Mouse (Mus musculus) thymus, adult 2 months (tissue): ENCODE measurements at regions not wholly inside any gene's neighbourhood (a gene's known extent, or its start where the extent isn't known, plus 50 kb on each side); places are given as distances from the start of the nearest gene placed in this dataset.

Experiments used
- DNase-seq: peaks from one replicate; pipeline ENCODE4 v3.0.0; 2021
- H3K27ac ChIP-seq: fragments of 200-500 bp; 2 replicates; pipeline ENCODE4 v1.5.1; 2012; ENCODE audit warnings: low read length, control low read depth; ENCODE audit not compliant: control insufficient read depth, insufficient read depth
- H3K27me3 ChIP-seq: fragments of 200-500 bp; 2 replicates; pipeline ENCODE4 v1.6.1; 2012; ENCODE audit warnings: mild to moderate bottlenecking, low read length, moderate library complexity, mixed read lengths; ENCODE audit not compliant: control insufficient read depth, insufficient read depth
- H3K36me3 ChIP-seq: fragments of 200-500 bp; 2 replicates; pipeline ENCODE4 v1.6.1; 2012; ENCODE audit warnings: mild to moderate bottlenecking, low read length, moderate library complexity; ENCODE audit not compliant: control insufficient read depth, insufficient read depth
- H3K4me1 ChIP-seq: fragments of 200-500 bp; replicated peaks from 2 replicates; pipeline ENCODE4 v1.6.1; 2012; ENCODE audit warnings: low read length; ENCODE audit not compliant: control insufficient read depth, insufficient read depth
- H3K4me3 ChIP-seq: fragments of 200-500 bp; 2 replicates; pipeline ENCODE4 v1.5.1; 2012; ENCODE audit warnings: mild to moderate bottlenecking, low read length, control low read depth, moderate library complexity; ENCODE audit not compliant: control insufficient read depth, insufficient read depth
- CTCF ChIP-seq: fragments of 200-500 bp; IDR thresholded peaks from 2 replicates; pipeline ENCODE4 v1.5.1; 2012; ENCODE audit warnings: mild to moderate bottlenecking, control low read depth, low read length, moderate library complexity, borderline replicate concordance; ENCODE audit not compliant: control insufficient read depth, poor library complexity, insufficient read depth; ENCODE audit errors: extremely low read depth
- POLR2A ChIP-seq: fragments of 200-500 bp; IDR thresholded peaks from 2 replicates; pipeline ENCODE4 v1.6.1; 2012; ENCODE audit warnings: mild to moderate bottlenecking, low read length, control low read depth, moderate library complexity; ENCODE audit not compliant: control insufficient read depth, poor library complexity, insufficient read depth; ENCODE audit errors: extremely low read depth
- WGBS: fragments of 180-500 bp; shearing (Covaris S2); methylation state at CpG from one replicate; pipeline ENCODE4 v1.1.7; 2018; 5-methylcytosine and 5-hydroxymethylcytosine counted together

DNA sequence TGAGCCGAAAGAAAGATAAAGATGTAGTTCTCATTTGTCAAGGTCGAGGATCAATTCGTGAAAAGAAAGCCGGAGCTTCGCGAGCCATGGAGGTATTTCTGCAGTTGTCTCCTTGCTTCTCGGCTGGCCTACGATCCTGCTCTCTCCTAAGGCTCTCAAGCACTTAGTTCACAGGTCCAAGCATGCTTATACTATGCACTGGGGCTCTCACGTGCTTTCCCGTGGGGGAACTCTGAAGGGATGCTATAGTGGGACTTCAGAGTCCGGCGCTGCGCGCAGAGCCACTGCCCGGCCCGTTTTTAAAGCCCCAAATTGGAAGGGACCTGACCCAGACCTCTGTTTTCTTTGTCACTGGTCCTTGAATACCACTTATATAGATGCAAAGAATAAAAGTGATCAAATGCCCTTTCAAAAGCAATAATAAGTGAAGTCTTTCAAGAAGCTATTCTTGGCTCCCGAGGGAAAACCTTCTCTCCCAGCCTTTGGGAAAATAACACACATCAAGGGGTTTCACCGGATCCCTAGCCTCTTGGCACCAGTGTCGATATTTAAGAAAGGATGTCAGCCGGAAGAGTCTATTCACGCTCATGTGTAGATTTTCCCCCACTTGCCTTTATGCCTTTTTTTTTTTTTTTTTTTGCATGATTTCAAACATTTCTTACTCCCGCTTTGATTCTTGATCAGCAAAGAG is 348.3 kb upstream of the Kazn start:
- Histone ChIP-seq H3K27me3 (no peaks in the 10 kb centered on the region), H3K36me3 (no peaks in the 10 kb centered on the region), H3K4me3 (no peak overlapping the region), H3K4me1 (no peaks in the 10 kb centered on the region), H3K27ac (no peak overlapping the region)
- WGBS, result 85% methylated on average over 22 of the region's 22 CpGs
- no peak for DNase-seq
- TF ChIP-seq POLR2A (no peak), CTCF (no peak)

DNA sequence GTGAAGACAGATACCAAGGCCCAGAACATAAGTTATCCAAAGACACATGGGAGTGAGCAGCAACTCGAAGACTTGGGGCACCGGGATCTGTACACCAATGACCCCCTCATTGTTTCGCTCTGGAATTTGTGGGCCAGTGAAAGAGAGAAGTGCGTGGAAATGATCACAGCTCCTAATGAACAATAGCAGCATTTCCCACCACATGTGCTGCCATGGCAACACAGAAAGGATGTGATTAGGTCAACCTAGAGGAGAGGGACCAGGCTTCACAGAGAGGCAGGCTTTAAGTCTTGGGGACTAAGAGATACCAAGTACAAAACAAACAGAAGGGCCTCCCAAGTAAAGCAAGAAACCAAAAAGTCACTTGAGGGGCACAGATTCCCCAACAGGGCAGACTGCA is 339.3 kb upstream of the Kazn start:
- Histone ChIP-seq H3K4me3 (no peak overlapping the region), H3K4me1 (no peaks in the 10 kb centered on the region), H3K36me3 (no peaks in the 10 kb centered on the region), H3K27ac (no peak overlapping the region), H3K27me3 (no peaks in the 10 kb centered on the region)
- WGBS, result 76% methylated on average over 4 of the region's 4 CpGs
- TF ChIP-seq CTCF (no peak), POLR2A (no peak)
- DNase-seq, result no peak

DNA sequence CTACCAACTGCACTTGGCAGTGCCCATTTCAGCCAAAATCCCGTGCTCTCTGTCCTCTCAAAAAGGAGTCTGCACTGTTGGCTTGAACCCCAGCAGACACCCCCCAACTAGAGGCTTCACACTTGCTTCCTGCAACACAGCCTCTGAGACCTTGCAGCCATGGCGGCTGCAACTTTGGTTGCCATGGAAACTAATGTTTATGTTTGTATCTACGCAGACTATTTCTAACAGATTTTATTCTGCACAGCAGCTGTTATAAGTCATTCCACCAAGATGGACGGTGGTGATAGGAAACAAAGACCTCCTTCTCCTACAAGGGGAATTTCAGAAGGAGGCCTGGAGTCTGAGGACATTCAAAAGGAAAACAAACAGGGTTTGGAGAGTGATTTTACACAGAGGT is 338.3 kb upstream of the Kazn start:
- Histone ChIP-seq H3K27ac (no peak overlapping the region), H3K27me3 (no peaks in the 10 kb centered on the region), H3K4me1 (no peaks in the 10 kb centered on the region), H3K4me3 (no peak overlapping the region), H3K36me3 (no peaks in the 10 kb centered on the region)
- DNase-seq, result no peak
- TF ChIP-seq CTCF (no peak), POLR2A (no peak)
- WGBS, result 58% methylated on average over 4 of the region's 4 CpGs

DNA sequence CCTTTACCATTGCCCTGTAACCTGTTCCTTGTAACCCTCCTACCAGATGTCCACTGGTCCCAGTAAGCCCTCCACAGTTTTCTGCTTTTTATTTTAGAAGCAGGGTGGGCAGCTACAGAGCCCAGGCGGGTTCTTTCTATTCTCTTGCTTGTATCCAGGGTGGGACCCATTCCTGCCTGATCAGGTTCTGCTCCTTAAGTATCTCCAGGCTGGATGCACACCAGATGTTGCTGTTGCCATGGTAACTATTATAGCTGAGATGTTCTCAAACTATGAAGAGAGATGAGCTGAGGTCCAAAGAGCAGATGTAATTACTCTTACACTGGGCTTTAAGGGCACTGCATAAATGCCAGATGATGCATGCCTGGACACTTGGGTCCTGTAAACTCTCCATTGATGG is 335.3 kb upstream of the Kazn start:
- WGBS, result 91% methylated on average over 1 of the region's 1 CpGs
- Histone ChIP-seq H3K27ac (no peak overlapping the region), H3K4me1 (no peaks in the 10 kb centered on the region), H3K4me3 (no peak overlapping the region), H3K27me3 (no peaks in the 10 kb centered on the region), H3K36me3 (no peaks in the 10 kb centered on the region)
- no peak for DNase-seq
- no peak for TF ChIP-seq POLR2A
- TF ChIP-seq CTCF, result no peak

DNA sequence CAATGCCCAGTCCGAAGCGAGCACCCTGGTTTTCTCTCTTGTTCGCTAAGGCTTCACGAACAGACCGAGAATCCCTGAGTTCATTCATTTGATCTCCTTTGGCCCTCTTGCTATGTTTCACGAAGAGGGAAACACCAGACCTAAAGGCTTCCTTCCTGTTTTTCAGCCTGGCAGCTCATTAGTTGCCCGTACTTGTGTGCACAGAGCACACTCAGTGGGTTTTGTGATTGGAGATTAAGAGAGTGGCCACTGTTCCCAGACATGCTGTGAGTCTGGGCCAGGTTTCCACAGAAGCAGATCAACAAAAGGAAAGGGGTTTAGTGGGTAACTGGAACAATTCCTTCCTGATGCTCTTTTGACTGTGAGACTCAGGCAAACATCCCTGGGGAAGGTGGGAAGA is 331.5 kb upstream of the Kazn start:
- TF ChIP-seq CTCF (no peak), POLR2A (no peak)
- H3K36me3 ChIP-seq, result no peaks in the 10 kb centered on the region
- H3K4me1 ChIP-seq, result no peaks in the 10 kb centered on the region
- H3K27ac ChIP-seq, result no peak overlapping the region
- whole genome bisulfite sequencing, result 14% methylated on average over 7 of the region's 7 CpGs
- DNase-seq, result no peak
- H3K27me3 ChIP-seq, result no peaks in the 10 kb centered on the region
- H3K4me3 ChIP-seq, result no peak overlapping the region

DNA sequence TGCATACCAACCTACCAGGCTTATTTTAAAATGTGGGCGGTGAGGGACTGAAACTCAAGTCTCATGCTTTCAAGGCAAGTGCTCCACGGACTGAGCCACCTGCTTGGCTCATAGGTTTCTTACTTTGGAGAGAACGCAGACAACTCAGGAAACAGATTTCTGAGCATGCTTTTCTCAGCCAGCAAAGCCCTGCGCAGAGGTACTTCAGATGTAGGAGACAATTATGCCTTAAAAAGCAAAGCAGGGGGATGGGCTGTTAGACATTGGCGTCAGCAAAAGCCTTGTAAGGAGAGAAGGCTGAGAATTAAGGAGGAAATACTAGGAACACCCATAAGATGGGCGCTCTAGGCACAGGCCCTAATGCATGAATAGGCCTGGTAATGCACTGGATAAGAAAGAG is 329.4 kb upstream of the Kazn start:
- DNase-seq, result no peak
- TF ChIP-seq CTCF (no peak), POLR2A (no peak)
- Histone ChIP-seq H3K27me3 (no peaks in the 10 kb centered on the region), H3K4me3 (no peak overlapping the region), H3K4me1 (no peaks in the 10 kb centered on the region), H3K27ac (no peak overlapping the region), H3K36me3 (no peaks in the 10 kb centered on the region)
- WGBS, result 73% methylated on average over 6 of the region's 6 CpGs

DNA sequence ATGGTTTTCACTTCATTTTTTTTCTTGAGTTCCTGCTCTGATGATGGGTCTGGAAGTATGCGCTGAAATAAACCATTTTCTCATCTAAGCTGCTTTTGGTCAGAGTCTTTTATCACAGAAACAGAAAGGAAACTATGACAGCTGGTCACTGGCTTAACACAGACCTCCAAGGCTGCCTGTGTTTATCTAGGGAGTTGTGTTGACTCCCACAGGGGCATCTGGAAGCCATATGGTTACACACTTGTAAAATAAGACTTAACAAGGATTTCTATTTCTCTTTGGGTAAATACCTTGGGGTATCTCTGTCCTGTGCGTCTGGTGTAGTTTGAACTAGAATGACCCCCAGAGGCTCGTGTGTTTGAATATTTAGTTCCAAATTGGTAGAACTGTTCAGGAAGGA is 315.5 kb upstream of the Kazn start:
- no peak for DNase-seq
- H3K4me1 ChIP-seq, result no peaks in the 10 kb centered on the region
- TF ChIP-seq CTCF, result no peak
- no peak for TF ChIP-seq POLR2A

More for the DNA sequence above, 315.5 kb upstream of the Kazn start:
- Histone ChIP-seq H3K36me3 (no peaks in the 10 kb centered on the region), H3K27ac (no peak overlapping the region), H3K27me3 (no peaks in the 10 kb centered on the region), H3K4me3 (no peak overlapping the region)
- WGBS, result 84% methylated on average over 3 of the region's 3 CpGs
